Mouse (Mus musculus): ENCODE data around the gene Marveld3.

Marveld3 gene

GRCm38 (mm10) chr8:109903909-109904469 is 58.0 kb downstream of the Marveld3 start:
- DNase-seq (ENCODE audit: low read depth, low spot score) = no peak

GRCm38 (mm10) chr8:109902379-109902778 is 59.6 kb downstream of the Marveld3 start:
- no peak for DNase-seq (ENCODE audit: low read depth, low spot score)
